25 mouse cellular contexts compared by ENCODE assay signal in genomic region chr9:111490583-111490982, GRCm38 (mm10). TPM values are rescaled to one million over a fixed set of nuclear protein-coding genes. Genes with fewer than 3 reads are reported as not detected.
DNase-seq lines count a peak whose midpoint lies in the region; ATAC-seq and TF ChIP-seq lines count a peak whose summit lies in the region.
"Had no signal": no experiment of that assay in that cellular context is flagged by ENCODE, and none has a peak within 500 bp of the region (broad histone marks: within the 10 kb centered on the region; RNA-seq: fewer than 3 reads in every experiment).

No protein-coding gene starts in this region.

- no peaks in the 10 kb centered on the region for H3K79me2 ChIP-seq in heart, adult 2 months (replicated peaks; ENCODE audit: control insufficient read depth, insufficient read depth, low read length)

- no peak for TF ChIP-seq EP300 in heart, adult 2 months (IDR thresholded peaks at IDR 0.05; ENCODE audit: insufficient read depth, low read depth, low read length)

- no peak overlapping the region for H3K9ac ChIP-seq in forebrain, embryonic 15.5 days (replicated peaks)
- no peak overlapping the region for H3K9ac ChIP-seq in midbrain, embryonic 14.5 days (replicated peaks; ENCODE audit: low read length)
- H3K9ac ChIP-seq in midbrain, embryonic 16.5 days (ENCODE audit: low read depth, low read length) = no peak overlapping the region
- H3K9ac ChIP-seq in midbrain, embryonic 13.5 days (replicated peaks) = no peak overlapping the region
- H3K9ac ChIP-seq in heart, adult 2 months (ENCODE audit: low read depth, low read length) = no peak overlapping the region
- H3K9ac ChIP-seq: embryonic facial prominence, embryonic 12.5 days; embryonic facial prominence, embryonic 15.5 days; forebrain, embryonic 13.5 days had no signal

- H3K4me2 ChIP-seq in forebrain, embryonic 15.5 days (replicated peaks) = no peak overlapping the region
- no peak overlapping the region for H3K4me2 ChIP-seq in midbrain, embryonic 14.5 days (ENCODE audit: low read length)
- H3K4me2 ChIP-seq in midbrain, embryonic 16.5 days (ENCODE audit: low read length) = no peak overlapping the region
- no peak overlapping the region for H3K4me2 ChIP-seq in midbrain, embryonic 13.5 days (replicated peaks)
- H3K4me2 ChIP-seq: embryonic facial prominence, embryonic 12.5 days; embryonic facial prominence, embryonic 15.5 days; forebrain, embryonic 13.5 days had no signal

- intact Hi-C loops in heart, adult 2 months (cut with DNase I) = no loop called here

- 0 out of 2 replicates have a peak overlapping the region, but pooled peaks have one; percentile 40 for H3K27ac ChIP-seq in forebrain, embryonic 10.5 days
- H3K27ac ChIP-seq in forebrain, embryonic 15.5 days (replicated peaks) = no peak overlapping the region
- no peak overlapping the region for H3K27ac ChIP-seq in midbrain, embryonic 14.5 days (replicated peaks; ENCODE audit: low read depth, low read length)
- no peak overlapping the region for H3K27ac ChIP-seq in midbrain, embryonic 10.5 days (replicated peaks)
- no peak overlapping the region for H3K27ac ChIP-seq in midbrain, embryonic 16.5 days (ENCODE audit: low read length)
- no peak overlapping the region for H3K27ac ChIP-seq in midbrain, embryonic 13.5 days
- H3K27ac ChIP-seq in heart, adult 2 months = no peak overlapping the region
- H3K27ac ChIP-seq: embryonic facial prominence, embryonic 12.5 days; embryonic facial prominence, embryonic 15.5 days; forebrain, embryonic 13.5 days had no signal

- TF ChIP-seq POLR2A in brain, embryonic 14.5 days (IDR thresholded peaks at IDR 0.05; ENCODE audit: borderline replicate concordance, extremely low read depth, insufficient read depth, insufficient read length, poor library complexity, severe bottlenecking) = no peak
- no peak for TF ChIP-seq POLR2A in heart, adult 2 months (IDR thresholded peaks at IDR 0.05; ENCODE audit: insufficient read depth, low read depth, low read length)

- DNase-seq in forebrain, embryonic 10.5 days (ENCODE audit: extremely low spot score, low spot score) = no peak
- DNase-seq in midbrain, embryonic 14.5 days = peak; percentile 51
- no peak for DNase-seq in midbrain, embryonic 10.5 days (ENCODE audit: low spot score)
- DNase-seq in brain, embryonic 14.5 days (ENCODE audit: low read depth) = peak; percentile 51
- DNase-seq in heart, adult 2 months = no peak
- DNase-seq: adrenal gland, adult 2 months; adrenal gland, postnatal 10 days; adrenal gland, postnatal 25 days; cerebellum, adult 11 months; cerebellum, adult 18-20 months; cerebellum, adult 8-10 months; cerebellum, adult 9-11 months; cerebellum, postnatal 36 days; embryo, embryonic 11 days had no signal

- 48% methylated on average over 8 of the region's 8 CpGs for WGBS in forebrain, embryonic 10.5 days
- 52% methylated on average over 8 of the region's 8 CpGs for WGBS in forebrain, embryonic 15.5 days
- WGBS in midbrain, embryonic 14.5 days = 41% methylated on average over 8 of the region's 8 CpGs
- 50% methylated on average over 8 of the region's 8 CpGs for WGBS in midbrain, embryonic 10.5 days
- WGBS in midbrain, embryonic 16.5 days = 40% methylated on average over 8 of the region's 8 CpGs
- WGBS in midbrain, embryonic 13.5 days = 44% methylated on average over 8 of the region's 8 CpGs
- 27% methylated on average over 8 of the region's 8 CpGs for WGBS in heart, adult 2 months

- peaks cover 20% of the 10 kb centered on the region for H3K4me1 ChIP-seq in forebrain, embryonic 10.5 days
- H3K4me1 ChIP-seq in forebrain, embryonic 15.5 days = no peaks in the 10 kb centered on the region
- peaks cover 3% of the 10 kb centered on the region; the same call in 1 of the 2 replicates for H3K4me1 ChIP-seq in midbrain, embryonic 14.5 days (ENCODE audit: control insufficient read depth, insufficient read depth, low read length)
- H3K4me1 ChIP-seq in midbrain, embryonic 10.5 days = peaks cover 18% of the 10 kb centered on the region
- H3K4me1 ChIP-seq in midbrain, embryonic 16.5 days (ENCODE audit: control insufficient read depth, insufficient read depth, low read length) = no peaks in the 10 kb centered on the region
- peaks cover 10% of the 10 kb centered on the region for H3K4me1 ChIP-seq in midbrain, embryonic 13.5 days (replicated peaks)
- H3K4me1 ChIP-seq in heart, adult 2 months (ENCODE audit: control insufficient read depth, insufficient read depth, low read length) = no peaks in the 10 kb centered on the region
- H3K4me1 ChIP-seq: embryonic facial prominence, embryonic 15.5 days had no signal

- peaks cover 14% of the 10 kb centered on the region for H3K27me3 ChIP-seq in forebrain, embryonic 10.5 days (ENCODE audit: poor library complexity, severe bottlenecking)
- H3K27me3 ChIP-seq in forebrain, embryonic 15.5 days = no peaks in the 10 kb centered on the region
- H3K27me3 ChIP-seq in midbrain, embryonic 14.5 days (ENCODE audit: control insufficient read depth, insufficient read depth, low read length) = no peaks in the 10 kb centered on the region
- H3K27me3 ChIP-seq in midbrain, embryonic 10.5 days (ENCODE audit: low read depth, poor library complexity, severe bottlenecking) = peaks cover 5% of the 10 kb centered on the region; the same call in 1 of the 2 replicates
- H3K27me3 ChIP-seq in midbrain, embryonic 16.5 days (ENCODE audit: control insufficient read depth, insufficient read depth, low read depth, low read length) = no peaks in the 10 kb centered on the region
- H3K27me3 ChIP-seq in midbrain, embryonic 13.5 days = peaks cover 4% of the 10 kb centered on the region; the same call in 1 of the 2 replicates
- no peaks in the 10 kb centered on the region for H3K27me3 ChIP-seq in heart, adult 2 months (ENCODE audit: control insufficient read depth, insufficient read depth, low read length)

- ATAC-seq in forebrain, embryonic 15.5 days (replicated peaks) = no peak
- no peak for ATAC-seq in midbrain, embryonic 14.5 days (ENCODE audit: low FRiP score, low TSS enrichment)
- ATAC-seq in midbrain, embryonic 16.5 days = peak; percentile 56; the same call in 1 of the 2 replicates
- ATAC-seq in midbrain, embryonic 13.5 days = no peak
- ATAC-seq: forebrain, embryonic 13.5 days; forebrain, embryonic 16.5 days had no signal

- H3K36me3 ChIP-seq in forebrain, embryonic 10.5 days (replicated peaks) = no peaks in the 10 kb centered on the region
- H3K36me3 ChIP-seq in forebrain, embryonic 15.5 days = no peaks in the 10 kb centered on the region
- H3K36me3 ChIP-seq in midbrain, embryonic 14.5 days (ENCODE audit: control insufficient read depth, insufficient read depth, low read length) = no peaks in the 10 kb centered on the region
- H3K36me3 ChIP-seq in midbrain, embryonic 10.5 days = no peaks in the 10 kb centered on the region
- H3K36me3 ChIP-seq in midbrain, embryonic 16.5 days (ENCODE audit: control insufficient read depth, insufficient read depth, low read length) = no peaks in the 10 kb centered on the region
- no peaks in the 10 kb centered on the region for H3K36me3 ChIP-seq in midbrain, embryonic 13.5 days
- no peaks in the 10 kb centered on the region for H3K36me3 ChIP-seq in heart, adult 2 months (ENCODE audit: control insufficient read depth, insufficient read depth, low read length)
- H3K36me3 ChIP-seq: embryonic facial prominence, embryonic 12.5 days; embryonic facial prominence, embryonic 15.5 days had no signal

- no peak overlapping the region for H3K4me3 ChIP-seq in forebrain, embryonic 10.5 days
- H3K4me3 ChIP-seq in forebrain, embryonic 15.5 days = no peak overlapping the region
- H3K4me3 ChIP-seq in midbrain, embryonic 14.5 days (replicated peaks; ENCODE audit: low read depth, low read length) = no peak overlapping the region
- no peak overlapping the region for H3K4me3 ChIP-seq in midbrain, embryonic 10.5 days
- no peak overlapping the region for H3K4me3 ChIP-seq in midbrain, embryonic 16.5 days (ENCODE audit: low read depth, low read length)
- no peak overlapping the region for H3K4me3 ChIP-seq in midbrain, embryonic 13.5 days (replicated peaks)
- no peak overlapping the region for H3K4me3 ChIP-seq in heart, adult 2 months
- H3K4me3 ChIP-seq: embryonic facial prominence, embryonic 12.5 days; embryonic facial prominence, embryonic 15.5 days; erythroblast, embryonic 14.5 days; forebrain, embryonic 13.5 days had no signal

- no peak for TF ChIP-seq CTCF in brain, embryonic 14.5 days (IDR thresholded peaks at IDR 0.05; ENCODE audit: borderline replicate concordance, extremely low read depth, insufficient read depth, insufficient read length)
- no peak for TF ChIP-seq CTCF in heart, adult 2 months (IDR thresholded peaks at IDR 0.05)

- H3K9me3 ChIP-seq in forebrain, embryonic 10.5 days = no peaks in the 10 kb centered on the region
- no peaks in the 10 kb centered on the region for H3K9me3 ChIP-seq in forebrain, embryonic 15.5 days
- H3K9me3 ChIP-seq in midbrain, embryonic 14.5 days (ENCODE audit: control insufficient read depth, low read length) = no peaks in the 10 kb centered on the region
- no peaks in the 10 kb centered on the region for H3K9me3 ChIP-seq in midbrain, embryonic 10.5 days (replicated peaks)
- no peaks in the 10 kb centered on the region for H3K9me3 ChIP-seq in midbrain, embryonic 16.5 days (replicated peaks; ENCODE audit: control insufficient read depth, low read length, poor library complexity, severe bottlenecking)
- H3K9me3 ChIP-seq in midbrain, embryonic 13.5 days = no peaks in the 10 kb centered on the region
- H3K9me3 ChIP-seq: embryonic facial prominence, embryonic 12.5 days; embryonic facial prominence, embryonic 15.5 days; forebrain, embryonic 13.5 days had no signal

RNA-seq across cellular contexts. Expression of gene Dclk3, which starts 51.7 kb away (rescaled TPM):
- 0.14 and 0.21 TPM in 2 replicates for polyA plus RNA-seq in forebrain, embryonic 10.5 days (2016; fragmentation: Nextera tagmentation; extraction: Ambion mirVana)
- 5.3 and 5.4 TPM in 2 replicates for polyA plus RNA-seq in forebrain, embryonic 15.5 days (2015; fragmentation: Nextera tagmentation; extraction: Ambion mirVana)
- 3.4 and 4.3 TPM in 2 replicates for polyA plus RNA-seq in midbrain, embryonic 14.5 days (2014; fragmentation: Nextera tagmentation; extraction: Ambion mirVana)
- 0.15 and 0.21 TPM in 2 replicates for polyA plus RNA-seq in midbrain, embryonic 10.5 days (2016; fragmentation: Nextera tagmentation; extraction: Ambion mirVana)
- 7.0 and 7.5 TPM in 2 replicates for polyA plus RNA-seq in midbrain, embryonic 16.5 days (2015; fragmentation: Nextera tagmentation; extraction: Ambion mirVana)
- polyA plus RNA-seq in midbrain, embryonic 13.5 days (2015; fragmentation: Nextera tagmentation; extraction: Ambion mirVana) = 2.2 and 3.1 TPM in 2 replicates
- polyA plus RNA-seq in brain, embryonic 14.5 days (2012; rRNA removed) = 3.0 and 4.2 TPM in 2 replicates
- under 1 TPM; 0.23 to 0.39 TPM for total RNA-seq in heart, adult 2 months (2021)
- 0.33 and 0.44 TPM in 2 replicates for polyA plus RNA-seq in heart, adult 2 months (2012; rRNA removed)
- total RNA-seq: common myeloid progenitor, adult 5-6 weeks; MEL had no signal
- polyA plus RNA-seq: C2C12; erythroblast, embryonic 14.5 days had no signal

Comparison
In these comparisons a context has a peak if more than half of its experiments do, and no peak if none do; other contexts are left out.
1. DNase-seq: peak in midbrain, embryonic 14.5 days (single experiment) and brain, embryonic 14.5 days (single experiment); none in forebrain, embryonic 10.5 days (single experiment), midbrain, embryonic 10.5 days (single experiment) and heart, adult 2 months (0 of 2).